Mouse (Mus musculus) ES-E14 (cell line): ENCODE measurements around the gene Dpm3.

Source experiments
- MAFK ChIP-seq: IDR thresholded peaks from 2 replicates; pipeline ENCODE4 v1.6.1; 2014; ENCODE audit warnings: mild to moderate bottlenecking, low read depth, low read length, inconsistent platforms; ENCODE audit not compliant: insufficient read depth
- ZC3H11A ChIP-seq: IDR thresholded peaks from 2 replicates; pipeline ENCODE4 v1.6.1; 2012; ENCODE audit warnings: low read depth, mild to moderate bottlenecking, inconsistent platforms, low read length, borderline replicate concordance
- ZNF384 ChIP-seq: IDR thresholded peaks from 2 replicates; pipeline ENCODE4 v1.6.1; 2012; ENCODE audit warnings: low read depth, low read length, inconsistent platforms

DNA sequence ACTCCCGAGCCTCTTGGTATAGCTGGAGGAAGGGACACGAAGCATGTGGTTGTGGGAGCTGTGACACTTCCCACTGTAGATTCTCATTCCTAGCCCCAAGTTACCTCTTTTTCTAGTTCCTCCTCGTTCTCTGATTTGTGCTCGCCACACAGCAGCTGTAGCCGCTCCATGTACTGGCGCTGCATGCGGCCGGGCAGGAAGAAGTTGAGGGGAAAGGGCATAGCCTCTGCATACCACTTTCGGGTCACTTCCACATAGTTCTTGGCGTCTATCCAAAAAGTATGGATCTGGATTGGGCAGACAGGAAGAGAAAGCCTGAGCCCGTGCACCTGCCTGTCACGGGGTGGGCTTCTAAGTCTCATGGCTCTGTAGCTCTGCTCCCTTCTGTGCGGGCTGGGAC is 49.0 kb upstream of the Dpm3 start:
- TF ChIP-seq MAFK (no peak), ZNF384 (no peak), ZC3H11A (no peak)
